Mouse (Mus musculus): ENCODE measurements at regions not wholly inside any gene's neighbourhood (a gene's known extent, or its start where the extent isn't known, plus 50 kb on each side); places are given as distances from the start of the nearest gene placed in this dataset.
A peak's percentile ranks its signal among the peaks of the same experiment; 100 is the strongest.

DNA sequence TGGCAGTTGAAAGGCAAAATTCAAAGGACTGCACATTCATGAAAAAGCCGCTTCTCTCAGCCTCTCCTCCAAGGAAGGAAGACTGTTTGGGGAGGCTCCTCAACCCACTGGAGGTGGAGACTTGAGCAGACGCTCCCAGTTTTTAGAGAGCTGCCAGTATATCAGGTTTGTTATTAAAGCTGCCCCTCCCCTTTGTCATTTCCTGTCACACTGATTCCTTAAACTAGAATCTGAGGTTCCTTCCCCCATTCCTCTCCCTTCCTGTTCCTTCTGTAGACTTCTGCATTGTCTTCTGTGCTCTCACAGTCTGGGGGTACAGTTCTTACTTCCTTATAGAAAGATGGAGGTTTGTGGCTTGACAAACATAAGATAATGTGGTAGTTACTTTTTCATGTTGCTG, 87.5 kb upstream of the Map3k1 start:
- H3K36me3 ChIP-seq (ENCODE audit: control insufficient read depth, insufficient read depth, low read length, poor library complexity, severe bottlenecking) = no peaks in the 10 kb centered on the region
- TF ChIP-seq HCFC1 (IDR thresholded peaks at IDR 0.05; ENCODE audit: borderline replicate concordance, insufficient read depth, low read length) (no peak), MAFK (IDR thresholded peaks at IDR 0.05; ENCODE audit: insufficient read depth, low read depth, low read length) (no peak), ZC3H11A (IDR thresholded peaks at IDR 0.05; ENCODE audit: borderline replicate concordance, low read depth, low read length) (no peak), CHD2 (IDR thresholded peaks at IDR 0.05; ENCODE audit: low read depth, low read length) (no peak), ZNF384 (IDR thresholded peaks at IDR 0.05; ENCODE audit: low read depth, low read length) (no peak)
- no peaks in the 10 kb centered on the region for H3K9me3 ChIP-seq (ENCODE audit: control insufficient read depth, insufficient read depth, low read depth, low read length)
- no peak overlapping the region for H3K27ac ChIP-seq (ENCODE audit: insufficient read depth, low read depth, low read length, poor library complexity, severe bottlenecking)
- H3K4me1 ChIP-seq (ENCODE audit: control insufficient read depth in 2 of 2, insufficient read depth in 2 of 2, low read length in 2 of 2, poor library complexity in 1 of 2) = peaks cover 2 to 6% of the 10 kb centered on the region in 2 experiments; a peak in 1 of 4 replicates
- no peak overlapping the region for H3K9ac ChIP-seq (ENCODE audit: insufficient read depth, low read depth, low read length, poor library complexity, severe bottlenecking)
- no peak for DNase-seq (ENCODE audit: low read depth, low spot score)
- H3K4me3 ChIP-seq (ENCODE audit: insufficient read depth in 1 of 2, low read depth in 1 of 2, low read length in 2 of 2, poor library complexity in 1 of 2, severe bottlenecking in 1 of 2) = no peak overlapping the region
- in situ Hi-C loops (cut with MboI; ENCODE audit: low sequenced_read_pairs in 2 of 2, unreplicated experiment in 2 of 2) = no loop called here

DNA sequence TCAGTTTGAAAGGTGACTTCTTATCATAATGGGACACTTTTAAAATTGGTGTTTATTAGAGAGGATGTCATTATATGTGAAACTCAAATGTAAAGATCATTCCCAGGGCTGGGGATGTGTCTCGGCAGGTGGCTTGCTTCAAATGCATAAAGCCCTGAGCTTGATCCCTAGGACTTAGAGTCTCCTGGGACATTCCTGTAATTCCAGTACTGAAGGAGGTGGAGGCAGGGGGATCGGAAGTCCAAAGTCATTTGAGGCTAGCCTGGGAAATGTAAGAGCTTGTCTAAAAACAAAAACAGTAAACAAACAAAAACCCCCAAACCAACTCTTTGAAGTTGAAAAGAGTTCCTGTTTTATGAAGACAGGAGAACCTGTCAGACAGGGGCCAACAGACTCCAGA, 94.6 kb upstream of the Map3k1 start:
- Histone ChIP-seq H3K27ac (ENCODE audit: insufficient read depth, low read depth, low read length, poor library complexity, severe bottlenecking) (no peak overlapping the region), H3K9me3 (ENCODE audit: control insufficient read depth, insufficient read depth, low read depth, low read length) (no peaks in the 10 kb centered on the region), H3K9ac (ENCODE audit: insufficient read depth, low read depth, low read length, poor library complexity, severe bottlenecking) (no peak overlapping the region), H3K4me1 (ENCODE audit: control insufficient read depth in 2 of 2, insufficient read depth in 2 of 2, low read length in 2 of 2, poor library complexity in 1 of 2) (peaks cover 8 to 20% of the 10 kb centered on the region in 2 experiments), H3K36me3 (ENCODE audit: control insufficient read depth, insufficient read depth, low read length, poor library complexity, severe bottlenecking) (no peaks in the 10 kb centered on the region), H3K4me3 (ENCODE audit: insufficient read depth in 1 of 2, low read depth in 1 of 2, low read length in 2 of 2, poor library complexity in 1 of 2, severe bottlenecking in 1 of 2) (no peak overlapping the region)
- in situ Hi-C loops (cut with MboI; ENCODE audit: low sequenced_read_pairs in 2 of 2, unreplicated experiment in 2 of 2) = no loop called here
- TF ChIP-seq HCFC1 (IDR thresholded peaks at IDR 0.05; ENCODE audit: borderline replicate concordance, insufficient read depth, low read length) = no peak
- no peak for TF ChIP-seq ZC3H11A (IDR thresholded peaks at IDR 0.05; ENCODE audit: borderline replicate concordance, low read depth, low read length)
- no peak for TF ChIP-seq MAFK (IDR thresholded peaks at IDR 0.05; ENCODE audit: insufficient read depth, low read depth, low read length)
- TF ChIP-seq CHD2 (IDR thresholded peaks at IDR 0.05; ENCODE audit: low read depth, low read length) = no peak
- TF ChIP-seq ZNF384 (IDR thresholded peaks at IDR 0.05; ENCODE audit: low read depth, low read length) = no peak
- DNase-seq (ENCODE audit: low read depth, low spot score) = no peak

GRCm38 (mm10) chr13:111903931-111904330, 95.1 kb upstream of the Map3k1 start:
- H3K9me3 ChIP-seq (ENCODE audit: control insufficient read depth, insufficient read depth, low read depth, low read length) = no peaks in the 10 kb centered on the region
- no peaks in the 10 kb centered on the region for H3K36me3 ChIP-seq (ENCODE audit: control insufficient read depth, insufficient read depth, low read length, poor library complexity, severe bottlenecking)
- DNase-seq (ENCODE audit: low read depth, low spot score) = no peak
- no peak overlapping the region for H3K4me3 ChIP-seq (ENCODE audit: insufficient read depth in 1 of 2, low read depth in 1 of 2, low read length in 2 of 2, poor library complexity in 1 of 2, severe bottlenecking in 1 of 2)
- TF ChIP-seq ZC3H11A (IDR thresholded peaks at IDR 0.05; ENCODE audit: borderline replicate concordance, low read depth, low read length) (no peak), HCFC1 (IDR thresholded peaks at IDR 0.05; ENCODE audit: borderline replicate concordance, insufficient read depth, low read length) (no peak), ZNF384 (IDR thresholded peaks at IDR 0.05; ENCODE audit: low read depth, low read length) (no peak), MAFK (IDR thresholded peaks at IDR 0.05; ENCODE audit: insufficient read depth, low read depth, low read length) (no peak), CHD2 (IDR thresholded peaks at IDR 0.05; ENCODE audit: low read depth, low read length) (no peak)
- no peak overlapping the region; the same call in 1 of the 2 replicates for H3K9ac ChIP-seq (ENCODE audit: insufficient read depth, low read depth, low read length, poor library complexity, severe bottlenecking)
- peaks cover 8 to 20% of the 10 kb centered on the region in 2 experiments for H3K4me1 ChIP-seq (ENCODE audit: control insufficient read depth in 2 of 2, insufficient read depth in 2 of 2, low read length in 2 of 2, poor library complexity in 1 of 2)
- no peak overlapping the region for H3K27ac ChIP-seq (ENCODE audit: insufficient read depth, low read depth, low read length, poor library complexity, severe bottlenecking)
- in situ Hi-C loops (cut with MboI; ENCODE audit: low sequenced_read_pairs in 2 of 2, unreplicated experiment in 2 of 2) = no loop called here

- DNase-seq (ENCODE audit: low read depth, low spot score) = no peak
- peak overlapping the region; percentile 35; the same call in 1 of the 2 replicates for H3K9ac ChIP-seq (ENCODE audit: insufficient read depth, low read depth, low read length, poor library complexity, severe bottlenecking)
- in situ Hi-C loops (cut with MboI; ENCODE audit: low sequenced_read_pairs in 2 of 2, unreplicated experiment in 2 of 2) = no loop called here
Observed at GRCm38 (mm10) chr13:111904616-111905212, 95.9 kb upstream of the Map3k1 start.

More at GRCm38 (mm10) chr13:111904616-111905212, 95.9 kb upstream of the Map3k1 start:
- Histone ChIP-seq H3K4me1 (ENCODE audit: control insufficient read depth in 2 of 2, insufficient read depth in 2 of 2, low read length in 2 of 2, poor library complexity in 1 of 2) (peaks cover 8 to 20% of the 10 kb centered on the region in 2 experiments), H3K27ac (ENCODE audit: insufficient read depth, low read depth, low read length, poor library complexity, severe bottlenecking) (peak overlapping the region; percentile 41; the same call in 1 of the 2 replicates), H3K9me3 (ENCODE audit: control insufficient read depth, insufficient read depth, low read depth, low read length) (no peaks in the 10 kb centered on the region), H3K36me3 (ENCODE audit: control insufficient read depth, insufficient read depth, low read length, poor library complexity, severe bottlenecking) (no peaks in the 10 kb centered on the region), H3K4me3 (ENCODE audit: insufficient read depth in 1 of 2, low read depth in 1 of 2, low read length in 2 of 2, poor library complexity in 1 of 2, severe bottlenecking in 1 of 2) (peak overlapping the region; percentile 3 to 14; a peak in 3 of 4 replicates)
- TF ChIP-seq MAFK (IDR thresholded peaks at IDR 0.05; ENCODE audit: insufficient read depth, low read depth, low read length) = no peak
- TF ChIP-seq HCFC1 (IDR thresholded peaks at IDR 0.05; ENCODE audit: borderline replicate concordance, insufficient read depth, low read length) = no peak
- no peak for TF ChIP-seq CHD2 (IDR thresholded peaks at IDR 0.05; ENCODE audit: low read depth, low read length)
- no peak for TF ChIP-seq ZNF384 (IDR thresholded peaks at IDR 0.05; ENCODE audit: low read depth, low read length)
- TF ChIP-seq ZC3H11A (IDR thresholded peaks at IDR 0.05; ENCODE audit: borderline replicate concordance, low read depth, low read length) = no peak

Measured in ES-E14 (cell line).